Mouse (Mus musculus) right cerebral cortex, postnatal 14 days (tissue): ENCODE data around the gene Vps13a.
"Not testable (repeated sequence)": the region's sequence is repeated elsewhere in the genome, so short reads cannot be mapped to it uniquely, and the experiment has no call there.

Experiments used
- DNase-seq: peaks from one replicate; pipeline ENCODE4 v3.0.0; 2022

The Vps13a gene

DNA sequence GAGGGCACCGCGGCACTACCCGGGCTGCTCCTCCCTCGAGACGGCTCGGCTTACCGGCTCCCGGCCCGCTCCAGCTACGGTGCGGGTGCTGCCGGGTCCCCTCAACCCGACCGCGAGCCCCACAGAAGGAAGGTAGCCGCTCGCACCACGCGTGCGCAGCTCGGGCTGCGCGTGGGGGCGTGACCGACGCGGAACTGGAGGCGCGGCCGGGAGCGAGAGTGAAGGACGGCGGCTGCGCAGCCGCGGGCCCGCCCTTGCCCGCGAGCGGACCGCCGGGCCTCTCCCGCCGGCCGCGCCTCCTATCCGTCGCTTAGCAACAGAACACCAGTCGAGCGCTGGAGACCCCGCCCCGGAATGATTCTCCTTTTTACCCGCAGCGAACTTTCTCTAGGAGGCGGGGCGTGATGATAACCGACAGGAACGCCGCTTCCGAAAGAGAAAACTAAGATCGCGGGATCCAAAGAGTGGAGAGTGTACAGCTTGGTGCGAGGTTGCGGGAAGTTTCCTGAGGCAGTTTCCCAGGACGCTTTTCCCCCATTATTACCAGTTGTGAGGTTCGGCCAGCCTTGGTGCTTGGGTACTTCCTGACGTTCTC is at the start of gene Vps13a:
TSS of gene Vps13a (minus strand) at position 144 of the 595 bp plus-strand sequence.
- peak; percentile 84 for DNase-seq

DNA sequence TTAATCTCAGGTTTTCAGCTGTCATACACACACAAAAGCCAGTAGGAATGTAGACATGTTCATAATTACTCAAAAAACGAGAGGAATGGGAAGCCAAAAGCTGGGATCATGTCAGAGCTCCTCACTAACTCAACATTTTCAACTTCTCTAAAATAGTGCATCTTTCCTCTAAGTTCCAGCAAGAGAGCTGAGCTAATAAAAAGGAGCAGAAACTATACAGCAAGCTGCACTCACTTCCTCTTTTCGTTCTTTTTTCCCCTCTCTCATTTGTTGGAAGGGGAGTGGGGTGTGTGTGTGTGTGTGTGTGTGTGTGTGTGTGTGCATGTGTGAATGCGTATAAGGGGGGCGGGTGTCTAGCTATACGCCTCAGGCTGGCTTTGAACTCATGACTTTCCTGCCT is 46.9 kb upstream of the Vps13a start:
- DNase-seq = no peak

DNA sequence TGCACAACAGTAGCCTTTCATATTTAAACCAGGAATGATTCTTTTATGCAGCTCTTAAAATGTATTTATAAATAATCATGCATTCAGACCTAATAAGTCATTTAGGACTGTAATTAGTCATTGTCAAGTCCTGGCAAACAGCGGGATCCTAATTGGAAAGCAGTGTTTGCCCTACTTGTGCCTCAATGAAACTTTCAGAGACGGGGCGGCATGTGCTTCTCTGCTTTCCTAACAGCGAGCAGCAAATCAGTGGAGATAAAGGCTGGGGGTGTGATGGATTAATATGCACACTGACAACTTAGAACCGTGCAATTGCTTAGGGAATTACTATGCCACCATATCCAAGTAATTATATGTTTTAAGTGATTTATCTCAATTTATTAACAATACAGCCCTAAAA is 44.5 kb upstream of the Vps13a start:
- DNase-seq = no peak

DNA sequence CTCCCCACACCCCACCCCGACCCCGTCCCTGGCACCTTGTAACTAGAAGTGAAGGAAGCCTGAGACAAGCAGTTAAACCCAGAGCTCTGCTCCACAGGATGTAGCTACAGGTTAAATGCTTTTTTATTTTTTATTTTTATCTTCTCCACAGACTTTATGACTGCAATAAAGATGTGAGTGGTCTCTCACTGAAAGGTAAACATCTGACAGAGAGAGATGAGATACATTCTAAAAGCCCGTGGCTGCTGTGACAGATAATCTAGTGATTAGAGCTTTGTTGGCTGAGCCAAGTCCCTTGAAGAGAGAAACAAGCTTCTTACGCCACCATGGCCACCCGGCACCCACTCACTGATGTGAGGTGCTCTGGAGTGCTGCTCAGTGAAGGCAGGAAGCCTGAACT is 34.1 kb upstream of the Vps13a start:
- DNase-seq = no peak

DNA sequence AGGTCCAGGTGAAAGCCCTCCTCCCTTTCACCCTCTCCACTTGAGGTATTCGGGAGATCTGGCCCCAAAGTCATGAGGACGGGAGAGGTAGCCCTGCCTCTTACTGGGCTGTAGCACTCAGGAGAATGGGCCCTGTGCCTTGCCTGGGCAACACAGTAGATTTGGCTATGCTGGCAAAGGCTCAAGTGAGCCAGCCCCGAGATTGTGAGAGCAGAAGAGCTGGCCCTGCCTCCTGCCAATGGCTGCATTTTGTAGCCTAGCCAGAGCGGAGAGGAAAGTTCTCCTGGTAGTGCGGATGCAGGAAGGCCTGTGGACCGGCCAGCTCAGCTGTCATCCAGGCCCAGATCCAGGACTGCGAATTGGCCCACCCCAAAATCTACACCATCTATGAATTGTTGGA is 32.6 kb upstream of the Vps13a start:
- DNase-seq = no peak

DNA sequence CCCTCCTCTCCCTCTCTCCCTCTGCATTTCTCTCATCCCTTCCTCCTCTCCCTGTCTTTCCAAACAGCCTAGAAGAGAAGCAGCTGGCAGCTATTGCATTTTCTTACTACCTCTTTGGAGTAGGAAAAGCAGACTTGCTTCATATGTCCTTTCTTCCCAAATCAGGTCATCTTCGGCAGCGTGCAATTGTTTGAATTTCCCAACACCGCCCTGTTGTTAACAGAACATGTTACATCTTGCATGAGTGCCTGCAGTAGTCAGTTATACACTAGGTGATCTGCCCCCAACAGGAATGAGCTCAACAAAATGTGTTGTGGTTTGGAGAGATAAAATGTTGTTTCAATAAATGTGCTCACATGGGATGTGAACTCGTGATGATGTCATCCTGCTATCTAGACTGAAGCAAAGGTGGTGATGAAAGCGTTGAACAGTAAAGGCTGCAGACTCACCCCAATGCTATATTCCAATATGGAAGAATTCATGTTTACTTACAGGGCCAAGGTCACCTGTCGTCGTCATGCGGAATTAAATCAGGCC is 31.4 kb upstream of the Vps13a start:
- no peak for DNase-seq

DNA sequence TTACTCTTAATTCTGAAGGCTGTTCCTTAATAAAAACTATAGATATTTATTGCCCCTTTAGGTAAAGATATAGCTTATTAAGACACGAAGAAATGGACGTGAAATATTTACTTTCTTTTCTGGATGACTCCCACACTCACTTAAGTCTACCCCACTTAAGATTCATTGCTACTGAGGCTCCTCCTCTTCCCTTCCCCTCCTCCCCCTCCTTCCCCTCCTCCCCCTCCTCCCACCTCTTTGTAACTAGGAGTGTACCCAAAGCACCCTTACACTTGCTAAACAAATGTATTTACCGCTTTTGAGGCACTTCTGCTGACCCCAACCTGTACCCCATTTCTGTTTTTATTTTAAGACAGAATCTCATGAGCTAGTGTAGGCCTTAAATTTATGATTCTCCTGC is 24.4 kb upstream of the Vps13a start:
- DNase-seq = no peak

DNA sequence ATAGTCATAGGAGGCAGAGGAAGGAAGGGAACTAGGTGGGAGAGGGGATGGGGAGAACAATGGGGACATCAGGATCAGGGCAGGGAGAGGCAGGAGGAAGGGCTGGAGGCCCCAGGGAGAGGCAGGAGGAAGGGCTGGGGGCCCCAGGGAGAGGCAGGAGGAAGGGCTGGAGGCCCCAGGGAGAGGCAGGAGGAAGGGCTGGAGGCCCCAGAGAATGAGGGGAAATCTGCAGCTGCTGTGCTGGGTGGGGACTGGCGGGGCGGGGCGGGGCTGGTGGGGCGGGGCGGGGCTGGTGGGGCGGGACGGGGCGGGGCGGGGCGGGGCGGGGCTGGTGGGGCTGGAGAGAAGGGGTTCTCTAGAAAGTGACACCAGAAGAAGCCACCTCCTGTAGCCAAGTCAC is 23.8 kb upstream of the Vps13a start:
- DNase-seq = no peak

DNA sequence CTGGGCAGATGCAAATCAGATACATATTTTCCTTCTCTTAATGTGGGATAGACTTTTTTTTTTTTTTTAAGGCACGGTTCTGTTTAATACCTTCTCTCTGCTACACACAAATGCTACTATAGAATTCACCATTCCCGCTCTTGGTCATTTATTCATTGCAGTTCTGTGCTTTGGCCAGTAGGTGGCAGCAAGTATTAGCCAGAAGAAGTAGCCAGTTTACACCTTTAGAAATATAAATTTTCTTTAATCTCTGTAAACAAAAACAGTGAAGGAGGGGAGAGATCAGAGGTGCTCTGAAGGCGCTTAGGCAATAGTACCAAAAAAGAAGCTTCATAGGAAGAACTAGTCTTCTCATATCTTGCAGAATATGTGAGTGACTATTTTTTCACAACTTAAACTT is 22.0 kb upstream of the Vps13a start:
- DNase-seq = peak; percentile 28

DNA sequence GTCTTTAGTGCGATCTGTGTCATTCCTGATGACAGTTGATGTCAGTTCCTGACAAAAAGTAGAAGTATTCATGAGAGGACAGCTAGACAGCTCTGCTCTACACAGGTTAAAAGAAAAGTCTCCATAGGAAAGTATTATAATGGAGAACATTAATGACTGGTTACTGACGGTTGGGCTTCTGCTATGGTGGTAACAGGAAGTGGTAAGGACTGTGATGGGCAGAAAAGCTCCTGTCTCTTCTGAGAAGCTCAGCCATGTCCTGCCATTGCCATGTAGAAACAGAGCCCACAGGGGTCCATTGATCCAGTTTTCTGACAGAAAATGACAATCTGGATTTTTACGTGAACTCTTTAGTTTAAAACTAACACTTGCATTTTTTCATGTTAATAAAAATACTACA is 21.4 kb upstream of the Vps13a start:
- DNase-seq = no peak

DNA sequence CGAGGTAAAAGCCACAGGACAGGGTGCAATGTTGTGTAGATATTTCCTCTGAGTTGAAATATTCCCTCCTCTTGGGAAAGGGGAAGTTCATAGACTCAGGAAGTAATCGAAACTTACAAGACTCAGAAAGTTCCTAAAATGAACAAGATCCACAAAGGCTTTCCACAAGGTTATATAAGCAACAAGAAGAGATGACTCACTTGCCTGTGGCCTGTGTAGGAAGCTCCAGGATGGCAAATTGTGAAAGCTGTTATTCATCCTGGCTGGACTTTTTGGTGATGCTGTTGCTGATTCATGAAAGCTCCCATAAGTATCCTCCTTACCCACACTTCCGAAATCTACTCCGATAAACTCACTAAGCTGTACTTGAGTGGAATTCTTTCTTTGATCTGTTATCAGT is 17.2 kb upstream of the Vps13a start:
- no peak for DNase-seq

DNA sequence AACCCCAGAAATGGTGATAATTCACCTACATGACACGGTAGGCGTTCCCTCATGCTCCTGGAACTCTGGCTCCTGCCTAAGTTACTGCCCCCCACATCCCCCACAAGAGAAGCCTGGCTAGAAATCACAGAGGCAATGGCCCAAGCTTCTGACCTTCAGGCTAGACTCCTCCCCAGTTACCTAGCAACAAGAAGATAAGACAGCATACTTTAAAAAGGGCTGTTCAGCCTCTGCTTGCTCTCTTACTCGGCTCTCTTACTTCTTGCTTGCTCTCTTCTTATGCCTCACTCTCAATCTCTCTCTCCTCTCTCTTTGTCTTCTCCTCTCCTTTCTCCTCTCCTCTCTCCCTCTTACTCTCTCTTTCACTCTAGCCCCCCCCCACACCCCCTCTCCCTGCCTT is 13.8 kb upstream of the Vps13a start:
- DNase-seq = not testable (repeated sequence)

DNA sequence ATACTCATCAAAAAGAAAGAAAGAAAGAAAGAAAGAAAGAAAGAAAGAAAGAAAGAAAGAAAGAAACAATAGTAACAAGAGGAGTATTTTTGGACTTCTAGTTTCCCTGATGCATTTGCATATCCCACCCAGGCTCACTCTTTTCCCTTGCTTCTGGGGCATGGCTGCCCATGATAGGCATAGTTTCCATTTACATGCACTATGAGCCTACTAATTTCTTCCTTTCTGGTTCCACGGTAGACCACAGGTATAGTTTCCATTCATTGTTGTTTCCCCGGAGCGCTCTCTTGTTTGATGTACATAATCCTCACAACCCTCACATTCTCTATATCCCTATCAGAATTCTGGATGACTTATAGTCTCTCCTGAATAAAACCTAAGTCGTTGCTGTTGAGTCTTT is 9.2 kb upstream of the Vps13a start:
- DNase-seq = no peak

DNA sequence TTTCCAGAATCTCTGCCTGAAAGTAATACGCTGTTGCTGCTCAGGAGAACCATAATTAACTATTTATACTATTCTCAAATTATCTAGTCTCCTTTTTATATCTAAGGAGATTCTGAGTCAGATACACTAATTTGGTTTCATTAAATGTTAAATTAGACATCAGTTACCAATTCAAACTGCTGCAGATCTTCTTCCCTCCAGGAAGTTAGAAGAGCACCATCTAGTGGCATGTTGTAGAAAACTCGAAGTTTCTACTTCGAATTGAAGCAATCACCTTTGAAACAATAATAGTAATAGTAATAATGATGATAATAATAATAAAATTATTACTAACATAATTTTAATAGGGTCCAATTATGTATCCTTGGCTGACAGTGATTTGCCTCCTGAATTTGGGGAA is 4.1 kb upstream of the Vps13a start:
- no peak for DNase-seq

DNA sequence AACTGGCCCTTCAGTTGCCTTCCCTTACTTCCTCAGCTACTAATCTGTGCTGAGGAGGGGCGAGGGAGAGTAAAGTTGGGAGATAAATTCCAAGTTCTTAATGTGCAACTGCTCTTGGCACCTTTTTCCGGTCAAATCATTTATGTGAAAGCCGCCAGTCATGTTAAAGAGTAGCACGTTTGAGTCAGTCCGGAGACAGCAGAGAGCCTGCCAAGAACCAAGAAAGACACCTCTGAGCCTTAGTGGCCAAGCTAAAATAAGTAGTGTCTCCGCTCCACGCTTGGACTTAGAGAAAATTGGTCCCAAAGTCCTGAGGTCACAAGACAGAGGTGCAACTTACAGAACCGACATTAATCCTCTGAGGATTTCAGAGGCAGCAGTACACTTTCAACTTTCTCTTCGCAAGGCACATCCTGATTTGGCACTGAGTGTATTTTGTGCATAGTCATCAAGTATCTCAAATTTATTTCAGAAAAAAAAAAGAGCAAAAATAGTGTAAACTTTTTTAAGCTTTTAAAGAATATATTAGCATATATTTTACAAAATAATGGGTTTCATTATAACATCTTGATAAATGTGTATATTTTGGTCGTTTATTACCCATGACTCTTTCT is 780 bp upstream of the Vps13a start:
- no peak for DNase-seq

DNA sequence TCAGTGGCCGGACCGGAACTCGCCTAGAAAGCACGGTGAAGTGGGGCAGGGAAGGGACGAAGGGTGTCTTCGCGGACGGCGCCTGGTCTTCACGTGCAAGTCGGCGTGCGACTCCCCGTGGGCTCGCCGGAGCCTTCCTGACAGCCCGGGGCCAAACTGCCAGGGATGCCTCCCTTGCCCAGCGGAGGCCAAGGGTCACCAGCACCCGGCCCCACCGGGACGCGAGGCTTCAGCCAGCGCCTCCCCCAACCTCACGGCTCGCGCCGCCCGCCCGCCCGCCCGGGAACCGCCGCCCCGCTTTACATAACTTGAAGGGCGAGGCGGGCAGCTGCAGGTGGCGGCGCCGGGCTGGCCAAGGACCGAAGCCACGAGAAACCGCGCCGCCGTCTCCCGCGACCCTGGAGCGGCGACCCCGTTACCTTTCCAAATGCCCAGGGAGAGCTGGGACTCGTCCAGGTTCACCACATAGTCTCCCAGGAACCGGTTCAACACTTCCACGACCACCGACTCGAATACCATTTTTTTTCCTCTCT is 416 bp downstream of the Vps13a start:
- peak; percentile 30 for DNase-seq

DNA sequence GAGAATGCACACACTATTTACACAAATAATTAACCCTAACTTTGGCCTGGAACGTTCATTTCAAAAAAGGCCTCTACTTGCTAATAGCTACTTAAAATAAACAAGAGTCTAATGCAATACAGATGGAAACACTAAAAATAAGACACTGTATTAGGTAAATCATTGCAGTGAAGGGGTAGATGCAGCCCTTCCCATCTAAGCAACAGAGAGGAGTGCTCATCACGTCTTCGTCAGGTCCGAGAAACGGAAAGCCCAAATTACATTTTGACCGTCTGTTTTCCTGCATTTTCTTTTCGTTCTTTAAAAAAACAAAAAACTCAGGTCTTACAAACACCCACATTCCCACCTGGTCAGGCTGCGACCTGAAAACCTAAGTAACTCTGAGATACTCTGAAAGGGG is 947 bp downstream of the Vps13a start:
- no peak for DNase-seq

DNA sequence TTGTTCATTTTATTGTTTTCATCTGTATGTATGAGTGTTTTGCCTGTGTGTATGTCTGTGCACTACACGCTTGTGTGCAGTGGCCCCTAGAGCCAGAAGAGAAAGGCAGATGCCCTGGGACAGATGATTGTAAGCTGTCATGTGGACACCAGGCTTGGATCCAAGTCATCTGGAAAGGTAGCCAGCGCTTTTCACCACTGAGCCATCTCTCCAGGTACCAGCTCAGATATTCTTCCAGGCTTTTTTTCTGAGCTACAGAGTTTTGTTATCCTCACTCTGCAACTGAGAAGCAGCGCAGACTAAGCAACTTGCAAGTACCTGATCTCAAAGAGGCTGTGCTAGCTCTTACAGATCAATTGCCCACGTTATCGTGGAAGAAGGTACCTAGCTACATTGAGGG is 1.5 kb downstream of the Vps13a start:
- no peak for DNase-seq

DNA sequence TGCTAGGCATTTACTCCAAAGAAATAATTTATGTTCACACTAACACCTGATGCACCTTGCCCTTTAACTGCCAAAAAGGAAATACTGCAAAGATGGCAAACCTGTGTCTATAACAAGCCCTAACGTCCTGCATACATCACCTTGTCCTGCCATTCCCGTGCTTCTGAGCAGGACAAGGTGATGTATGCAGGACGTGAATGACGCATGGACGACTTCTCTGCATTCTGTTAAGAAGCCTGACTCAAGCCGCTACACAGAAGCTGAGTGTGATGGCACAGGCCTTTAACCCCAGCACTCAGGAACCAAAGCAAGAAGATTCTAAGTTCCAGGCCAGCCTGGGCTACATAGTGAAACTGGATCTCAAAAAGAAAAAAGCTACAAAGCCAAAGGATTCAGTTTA is 2.2 kb downstream of the Vps13a start:
- DNase-seq = no peak

DNA sequence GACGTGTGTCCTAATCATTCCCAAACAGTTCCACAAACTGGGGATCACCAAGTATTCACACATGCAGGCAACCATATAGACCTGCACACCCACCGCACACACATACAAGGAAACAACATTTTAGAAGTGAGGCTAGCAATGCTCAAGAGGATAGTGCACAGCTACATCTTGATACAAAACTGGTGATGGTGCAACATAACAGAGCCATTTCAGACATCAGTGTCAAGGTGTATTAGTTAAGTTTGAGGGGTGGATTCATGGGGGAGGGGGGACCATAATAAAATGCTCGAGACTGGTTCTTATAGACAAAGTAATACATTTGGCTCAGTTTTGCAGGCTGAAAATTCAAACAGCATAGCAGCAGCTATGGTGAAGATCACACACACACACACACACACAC is 2.8 kb downstream of the Vps13a start:
- DNase-seq = no peak

DNA sequence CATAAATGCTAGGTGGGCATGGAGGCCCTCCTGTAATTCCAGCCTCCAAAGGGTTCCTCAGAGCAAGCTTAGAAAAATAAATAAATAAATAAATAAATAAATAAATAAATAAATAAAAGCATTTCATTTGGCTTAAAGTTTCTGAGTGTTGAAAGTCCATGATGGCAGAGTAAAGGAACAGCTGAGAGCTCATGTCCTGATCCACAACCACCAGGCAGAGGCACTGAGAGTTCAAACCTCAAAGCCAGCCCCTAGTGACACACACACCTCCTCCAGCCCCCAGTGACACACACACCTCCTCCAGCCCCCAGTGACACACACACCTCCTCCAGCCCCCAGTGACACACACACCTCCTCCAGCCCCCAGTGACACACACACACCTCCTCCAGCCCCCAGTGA is 3.3 kb downstream of the Vps13a start:
- DNase-seq = not testable (repeated sequence)

DNA sequence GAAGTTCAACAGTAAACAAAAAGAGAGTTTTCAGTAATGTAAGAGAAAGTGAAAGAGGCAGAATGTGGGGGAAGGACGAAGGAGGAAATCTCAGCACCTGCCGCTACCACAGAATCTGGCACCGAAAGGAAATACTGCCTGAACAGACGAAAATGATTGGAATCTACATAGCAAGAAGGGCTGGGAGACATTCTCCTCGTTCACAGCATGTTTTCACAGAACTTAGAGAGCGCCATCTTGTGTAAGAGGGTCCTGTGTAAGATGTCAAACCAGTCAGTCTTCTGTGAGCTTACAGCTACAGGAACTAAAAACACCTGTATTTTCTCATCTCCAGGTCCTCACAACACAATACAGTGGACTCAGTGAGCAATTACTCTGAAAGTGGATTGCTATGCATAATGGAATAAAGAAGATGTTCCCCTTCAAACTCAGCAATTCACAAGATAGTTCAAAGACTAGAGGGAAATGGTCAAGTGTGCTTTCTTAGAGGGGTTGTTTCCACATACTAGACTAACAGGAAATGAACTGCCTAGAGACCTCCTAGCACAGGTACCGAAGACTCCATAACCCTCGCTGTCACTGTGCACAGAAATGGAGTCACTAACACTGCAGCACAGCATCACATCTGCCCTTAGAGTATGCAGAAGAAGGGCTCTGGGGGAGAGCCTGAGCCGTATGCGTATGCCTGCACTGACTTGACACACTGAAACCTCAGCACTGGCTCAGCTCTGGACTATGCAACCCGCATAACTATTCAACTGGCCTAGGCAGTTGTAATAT is 7.3 kb downstream of the Vps13a start:
- no peak for DNase-seq

DNA sequence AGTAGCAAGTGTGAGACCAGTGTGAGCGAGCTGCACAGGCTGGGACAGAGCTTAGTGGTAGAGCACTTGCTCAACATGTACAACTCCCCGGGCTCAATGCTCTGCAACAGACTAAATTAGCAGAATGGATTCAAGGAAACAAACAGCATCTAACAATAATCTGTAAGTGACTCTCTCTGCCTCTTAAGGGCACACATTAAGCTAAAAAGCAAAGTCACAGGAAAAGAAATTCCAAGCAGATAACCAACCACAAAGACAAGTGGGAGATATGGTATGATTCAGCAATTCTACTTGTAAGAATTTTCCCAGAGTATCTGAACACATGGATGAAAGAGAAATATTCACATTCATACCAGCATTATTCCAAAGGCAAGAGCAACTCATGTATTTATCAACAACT is 13.3 kb downstream of the Vps13a start:
- DNase-seq = no peak

DNA sequence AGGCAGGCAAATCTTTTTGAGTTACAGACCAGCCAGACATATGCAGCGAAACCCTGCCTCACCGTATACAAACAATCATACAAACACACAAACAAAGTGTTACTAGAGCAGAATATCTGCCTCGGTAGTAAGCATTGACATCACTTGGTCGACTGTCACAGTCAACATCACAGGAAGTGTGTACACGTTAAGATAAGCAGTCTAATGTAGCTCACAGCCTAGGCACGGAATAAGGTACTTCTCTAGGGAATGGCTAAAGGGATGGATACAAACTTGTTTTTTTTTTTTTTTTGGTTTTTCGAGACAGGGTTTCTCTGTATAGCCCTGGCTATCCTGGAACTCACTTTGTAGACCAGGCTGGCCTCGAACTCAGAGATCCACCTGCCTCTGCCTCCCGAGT is 23.3 kb downstream of the Vps13a start:
- DNase-seq = not testable (repeated sequence)
